Mouse (Mus musculus) hindbrain, embryonic 15.5 days (tissue): ENCODE measurements around the gene Usp29. TPM values are rescaled to one million over a fixed set of nuclear protein-coding genes. Genes with fewer than 3 reads are reported as not detected.
"Not testable (repeated sequence)": the region's sequence is repeated elsewhere in the genome, so short reads cannot be mapped to it uniquely, and the experiment has no call there.

Experiments used
- ATAC-seq: fragments of 200-750 bp; cut with Nextera tagmentation; 2 replicates; pipeline ENCODE4 v1.8.0; 2017; ENCODE audit warnings: low read depth, moderate number of reproducible peaks, moderate TSS enrichment; ENCODE audit not compliant: low FRiP score
- H3K27ac ChIP-seq: fragments of 300-500 bp; sonication (generic); replicated peaks from 2 replicates; pipeline ENCODE4 v1.5.1; 2015; ENCODE audit warnings: mild to moderate bottlenecking, inconsistent platforms
- H3K27me3 ChIP-seq: fragments of 300-500 bp; sonication (generic); 2 replicates; pipeline ENCODE4 v1.6.1; 2015; ENCODE audit warnings: control low read depth, inconsistent platforms
- H3K36me3 ChIP-seq: fragments of 300-500 bp; sonication (generic); 2 replicates; pipeline ENCODE4 v1.6.1; 2015; ENCODE audit warnings: control low read depth, inconsistent platforms
- H3K4me1 ChIP-seq: fragments of 300-500 bp; sonication (generic); replicated peaks from 2 replicates; pipeline ENCODE4 v1.6.1; 2015; ENCODE audit warnings: control low read depth, inconsistent platforms
- H3K4me2 ChIP-seq: fragments of 300-500 bp; sonication (generic); 2 replicates; pipeline ENCODE4 v1.6.1; 2015; ENCODE audit warnings: moderate library complexity, mild to moderate bottlenecking, inconsistent platforms
- H3K4me3 ChIP-seq: fragments of 300-500 bp; sonication (generic); 2 replicates; pipeline ENCODE4 v1.5.1; 2015; ENCODE audit warnings: mild to moderate bottlenecking, inconsistent platforms
- H3K9ac ChIP-seq: fragments of 300-500 bp; sonication (generic); 2 replicates; pipeline ENCODE4 v1.6.1; 2015; ENCODE audit warnings: inconsistent platforms
- H3K9me3 ChIP-seq: fragments of 300-500 bp; sonication (generic); 2 replicates; pipeline ENCODE4 v1.6.1; 2016; ENCODE audit warnings: control low read depth, inconsistent platforms
- WGBS: fragments of 180-500 bp; shearing (Covaris S2); methylation state at CpG from one replicate; pipeline ENCODE4 v1.1.7; 2015; 5-methylcytosine and 5-hydroxymethylcytosine counted together
- microRNA counts: library from miRNA; unstranded; fragments of <30 nt; microRNA quantifications from one replicate; lab custom pipeline; 2016
- microRNA-seq: library from miRNA; unstranded; fragments of <30 nt; microRNA quantifications from one replicate; pipeline ENCODE4, GENCODE M21; 2016
- polyA plus RNA-seq: library from polyadenylated mRNA; unstranded; fragments of >200 nt; fragmentation: Nextera tagmentation; extraction: Ambion mirVana; gene quantifications from 2 replicates; pipeline ENCODE4 v1.2.1, GENCODE M21; 2015

The Usp29 gene
- polyA plus RNA-seq, 1 experiment from 2014 or later = 28.3 TPM

GRCm38 (mm10) chr7:6976890-6977289, 246.5 kb downstream of the Usp29 start:
- no peak overlapping the region for H3K27ac ChIP-seq

DNA sequence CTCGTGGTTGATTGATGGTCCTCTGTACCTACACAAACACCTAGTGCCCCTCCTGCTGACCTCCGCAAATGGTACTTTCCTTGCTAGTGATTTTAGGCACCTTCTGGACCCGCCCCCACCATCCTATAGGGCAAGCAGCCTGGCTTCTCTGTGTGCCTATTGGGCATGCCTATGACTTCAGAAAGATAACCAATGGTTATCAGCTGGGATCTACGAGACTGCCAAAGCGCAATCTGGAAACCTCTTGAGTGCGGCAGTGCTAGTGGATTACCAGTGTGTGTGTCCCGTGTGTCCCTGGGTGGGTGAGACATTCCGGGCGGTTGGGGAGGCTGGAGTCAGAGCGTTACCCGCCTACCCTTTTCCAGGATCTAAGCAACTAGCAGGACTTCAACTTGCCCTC, 264.9 kb downstream of the Usp29 start, which contains the start of gene Aurkc:
Aurkc (plus strand) TSS at position 50 of the 400 bp plus-strand sequence.
- H3K9me3 ChIP-seq, H3K4me2 ChIP-seq, H3K4me3 ChIP-seq, H3K36me3 ChIP-seq, ATAC-seq, H3K4me1 ChIP-seq, H3K27me3 ChIP-seq, H3K9ac ChIP-seq, H3K27ac ChIP-seq: not testable (repeated sequence)
- WGBS = 86% methylated on average over 11 of the region's 11 CpGs

More at GRCm38 (mm10) chr7:6976890-6977289, 246.5 kb downstream of the Usp29 start:
- no peaks in the 10 kb centered on the region for H3K4me1 ChIP-seq
- no peaks in the 10 kb centered on the region for H3K27me3 ChIP-seq
- no peaks in the 10 kb centered on the region for H3K36me3 ChIP-seq
- no peak overlapping the region for H3K4me3 ChIP-seq
- no peak overlapping the region for H3K9ac ChIP-seq
- H3K4me2 ChIP-seq = no peak overlapping the region
- no peaks in the 10 kb centered on the region; the same call in 1 of the 2 replicates for H3K9me3 ChIP-seq
- ATAC-seq = no peak
- WGBS = 93% methylated on average over 19 of the region's 19 CpGs

DNA sequence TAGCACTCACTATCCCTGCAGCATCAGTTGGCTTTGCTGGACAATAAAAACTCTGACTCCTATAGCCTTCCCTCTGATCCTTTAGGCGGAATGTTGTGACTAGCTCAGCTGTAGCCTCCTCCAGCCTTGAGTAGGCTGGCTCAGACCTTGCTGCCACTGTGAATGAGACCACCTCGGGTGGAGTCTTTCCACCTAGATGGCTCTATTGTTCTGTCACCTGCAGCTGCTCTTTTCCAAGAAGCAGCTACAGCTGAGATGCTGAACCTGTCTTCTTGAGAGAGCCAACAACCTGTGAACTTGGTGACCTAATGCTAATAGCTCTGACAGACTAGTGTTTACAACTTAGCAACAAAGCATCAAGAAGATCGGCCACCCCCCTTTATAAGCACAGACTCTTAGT, 268.5 kb downstream of the Usp29 start:
- H3K4me1 ChIP-seq, H3K4me3 ChIP-seq, H3K9me3 ChIP-seq, ATAC-seq, H3K27ac ChIP-seq, H3K4me2 ChIP-seq, H3K36me3 ChIP-seq, H3K9ac ChIP-seq, H3K27me3 ChIP-seq: not testable (repeated sequence)
- WGBS = 68% methylated on average over 3 of the region's 3 CpGs

DNA sequence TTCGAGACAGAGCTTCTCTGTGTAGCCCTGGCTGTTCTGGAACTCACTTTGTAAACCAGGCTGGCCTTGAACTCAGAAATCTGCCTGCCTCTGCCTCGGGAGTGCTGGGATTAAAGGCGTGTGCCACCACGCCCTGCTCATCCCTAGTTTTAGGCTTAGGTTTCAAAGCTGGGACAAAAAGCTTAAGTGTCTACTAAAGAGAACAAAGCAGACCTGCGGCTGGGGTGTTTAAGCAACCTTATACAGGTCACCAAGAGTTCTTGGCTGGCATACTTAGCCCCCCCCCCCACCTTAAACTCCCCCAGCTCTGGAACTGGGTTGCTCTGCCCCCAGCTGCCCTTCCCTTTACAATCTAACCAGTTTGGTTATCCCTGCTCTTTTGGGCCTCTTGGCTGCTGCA, 275.1 kb downstream of the Usp29 start:
- H3K4me3 ChIP-seq, H3K27me3 ChIP-seq, H3K27ac ChIP-seq, ATAC-seq, H3K9ac ChIP-seq, H3K4me2 ChIP-seq, H3K9me3 ChIP-seq, H3K4me1 ChIP-seq, H3K36me3 ChIP-seq: not testable (repeated sequence)
- WGBS = 82% methylated on average over 5 of the region's 5 CpGs

MicroRNA genes within 50 kb of the gene (microRNA counts, 519-probe panel; counts per million panel counts)
- not detected for microRNA mmu-miR-3099 (lab: Ali Mortazavi, UCI)

Small RNA genes lying within 50 kb of the gene (microRNA-seq; reads per million reads assigned to microRNA genes)
- gene Mir3099 = 420 reads per million, percentile 69 among the genes with 10 or more reads in this experiment

Other genes starting within 250 kb of the Usp29 start
- gene Olfr5, start 243.6 kb upstream of the Usp29 start, polyA plus RNA-seq = not detected in 2 replicates
- gene Olfr1347, start 230.8 kb upstream of the Usp29 start, polyA plus RNA-seq = not detected in 2 replicates
- not detected in 2 replicates for gene Olfr1348, start 221.8 kb upstream of the Usp29 start, polyA plus RNA-seq
- gene Olfr1349, start 207.6 kb upstream of the Usp29 start, polyA plus RNA-seq = not detected in 2 replicates
- gene Olfr1350, start 165.7 kb upstream of the Usp29 start, polyA plus RNA-seq = not detected in 2 replicates
- 7.1 and 7.5 TPM in 2 replicates for gene Zim1, start 34.1 kb upstream of the Usp29 start, polyA plus RNA-seq
- gene Peg3, start 147 bp upstream of the Usp29 start, polyA plus RNA-seq = 90.4 and 93.6 TPM in 2 replicates